Mouse (Mus musculus): ENCODE results near the gene Ins2. TPM values are rescaled to one million over a fixed set of nuclear protein-coding genes. Genes with fewer than 3 reads are reported as not detected.
A peak's percentile ranks its signal among the peaks of the same experiment; 100 is the strongest.

The Ins2 gene
- not detected in 2 replicates for polyA plus RNA-seq (2015; fragmentation: Nextera tagmentation; extraction: Ambion mirVana)

- DNase-seq (ENCODE audit: low spot score) (no peak), ATAC-seq (no peak)
- 68% methylated on average over 1 of the region's 1 CpGs for WGBS
- Histone ChIP-seq H3K9ac (replicated peaks; ENCODE audit: low read depth) (no peak within 1 kb of the TSS), H3K27ac (ENCODE audit: low read length) (no peak within 1 kb of the TSS), H3K4me1 (ENCODE audit: insufficient read depth, low read depth, low read length) (no peaks in the 10 kb centered on the region), H3K36me3 (ENCODE audit: insufficient read depth, low read length) (no peaks in the 10 kb centered on the region), H3K27me3 (replicated peaks; ENCODE audit: insufficient read depth, low read length) (no peaks in the 10 kb centered on the region), H3K9me3 (ENCODE audit: low read length) (no peaks in the 10 kb centered on the region), H3K4me2 (replicated peaks; ENCODE audit: low read depth, low read length) (no peak within 1 kb of the TSS), H3K4me3 (ENCODE audit: low read depth, low read length) (no peak within 1 kb of the TSS)
- TF ChIP-seq EP300 (IDR thresholded peaks at IDR 0.05) (no peak), CTCF (IDR thresholded peaks at IDR 0.05) (no peak)
Measured at GRCm38 (mm10) chr7:142743281-142743680, at the start of gene Ins2. Gene Ins2 (minus strand): TSS chr7:142743381.

DNA sequence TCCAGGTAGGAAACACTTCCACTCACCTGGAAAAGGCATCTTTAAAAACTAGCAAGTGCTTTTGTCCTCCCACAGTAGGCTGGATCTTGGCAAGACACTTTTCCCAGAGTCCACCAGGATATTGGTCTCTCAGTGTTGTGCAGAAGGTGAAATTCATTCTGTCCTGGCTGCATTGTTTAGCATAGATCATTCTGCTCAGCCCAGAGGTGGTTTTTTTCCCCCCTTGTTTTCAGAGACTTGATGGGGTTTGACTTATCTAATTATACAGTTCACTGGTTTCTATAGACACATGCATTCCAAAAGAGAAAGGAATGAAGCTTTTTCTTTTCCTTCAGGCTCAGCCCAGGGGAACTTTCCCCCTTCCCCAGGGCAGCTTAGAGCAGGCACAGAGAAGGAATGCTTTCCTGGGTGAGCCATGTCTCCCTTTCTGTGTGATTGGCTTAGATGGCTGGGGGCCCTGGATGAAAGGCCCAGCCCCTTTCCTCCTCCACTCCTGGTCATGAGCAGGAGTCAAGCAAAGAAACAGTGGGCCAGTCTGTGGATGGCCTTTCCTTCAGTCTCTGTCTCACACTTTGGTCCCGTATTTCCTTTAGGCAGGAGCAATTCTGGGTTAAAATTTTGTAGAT is 49.6 kb upstream of the Ins2 start:
- no peak overlapping the region for H3K27ac ChIP-seq (ENCODE audit: low read length)
- TF ChIP-seq CTCF (IDR thresholded peaks at IDR 0.05) (no peak), EP300 (IDR thresholded peaks at IDR 0.05) (no peak)

GRCm38 (mm10) chr7:142789667-142790066 is 46.5 kb upstream of the Ins2 start:
- H3K4me3 ChIP-seq (ENCODE audit: low read depth, low read length) = no peak overlapping the region
- TF ChIP-seq EP300 (IDR thresholded peaks at IDR 0.05) (no peak), CTCF (IDR thresholded peaks at IDR 0.05) (no peak)
- no peaks in the 10 kb centered on the region for H3K36me3 ChIP-seq (ENCODE audit: insufficient read depth, low read length)
- no peak overlapping the region for H3K9ac ChIP-seq (replicated peaks; ENCODE audit: low read depth)
- ATAC-seq (no peak), DNase-seq (ENCODE audit: low spot score) (no peak)
- no peak overlapping the region for H3K4me2 ChIP-seq (replicated peaks; ENCODE audit: low read depth, low read length)
- H3K4me1 ChIP-seq (ENCODE audit: insufficient read depth, low read depth, low read length) = no peaks in the 10 kb centered on the region
- no peaks in the 10 kb centered on the region for H3K9me3 ChIP-seq (ENCODE audit: low read length)
- H3K27me3 ChIP-seq (replicated peaks; ENCODE audit: insufficient read depth, low read length) = no peaks in the 10 kb centered on the region
- H3K27ac ChIP-seq (ENCODE audit: low read length) = no peak overlapping the region
- WGBS = 66% methylated on average over 9 of the region's 9 CpGs

More for the DNA sequence above, 49.6 kb upstream of the Ins2 start:
- ATAC-seq = no peak
- DNase-seq (ENCODE audit: low spot score) = no peak
- no peaks in the 10 kb centered on the region for H3K27me3 ChIP-seq (replicated peaks; ENCODE audit: insufficient read depth, low read length)
- no peak overlapping the region for H3K4me3 ChIP-seq (ENCODE audit: low read depth, low read length)
- no peaks in the 10 kb centered on the region for H3K9me3 ChIP-seq (ENCODE audit: low read length)
- H3K9ac ChIP-seq (replicated peaks; ENCODE audit: low read depth) = no peak overlapping the region
- no peaks in the 10 kb centered on the region for H3K4me1 ChIP-seq (ENCODE audit: insufficient read depth, low read depth, low read length)
- WGBS = 65% methylated on average over 1 of the region's 1 CpGs
- H3K4me2 ChIP-seq (replicated peaks; ENCODE audit: low read depth, low read length) = no peak overlapping the region
- H3K36me3 ChIP-seq (ENCODE audit: insufficient read depth, low read length) = no peaks in the 10 kb centered on the region

DNA sequence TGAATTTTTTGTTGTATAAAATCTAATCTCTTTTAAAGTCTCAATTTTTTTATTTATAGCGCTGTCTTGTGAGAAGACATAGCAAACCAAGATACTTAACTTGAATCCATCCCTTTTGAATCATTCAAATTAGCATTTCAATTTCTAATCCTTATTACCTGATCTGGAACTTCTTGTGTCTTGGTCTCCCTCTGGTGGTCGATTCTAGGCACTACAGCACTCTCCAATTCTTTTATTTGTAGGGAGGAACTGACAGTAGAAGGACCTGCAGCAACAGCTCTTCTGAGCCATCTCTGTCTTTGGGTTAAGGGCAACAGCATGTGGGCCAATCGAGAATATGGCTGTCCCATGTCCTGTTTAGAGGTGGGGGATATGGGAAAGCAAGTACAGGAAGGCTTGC is 5.4 kb downstream of the Ins2 start:
- TF ChIP-seq CTCF (IDR thresholded peaks at IDR 0.05) (peak; percentile 75), EP300 (IDR thresholded peaks at IDR 0.05) (no peak)
- DNase-seq (ENCODE audit: low spot score) (peak; percentile 57), ATAC-seq (no peak)
- Histone ChIP-seq H3K36me3 (ENCODE audit: insufficient read depth, low read length) (no peaks in the 10 kb centered on the region), H3K27me3 (replicated peaks; ENCODE audit: insufficient read depth, low read length) (no peaks in the 10 kb centered on the region), H3K4me2 (replicated peaks; ENCODE audit: low read depth, low read length) (no peak overlapping the region), H3K9me3 (ENCODE audit: low read length) (no peaks in the 10 kb centered on the region), H3K27ac (ENCODE audit: low read length) (no peak overlapping the region), H3K4me1 (ENCODE audit: insufficient read depth, low read depth, low read length) (no peaks in the 10 kb centered on the region), H3K9ac (replicated peaks; ENCODE audit: low read depth) (no peak overlapping the region), H3K4me3 (ENCODE audit: low read depth, low read length) (no peak overlapping the region)
- 8% methylated on average over 3 of the region's 3 CpGs for WGBS

DNA sequence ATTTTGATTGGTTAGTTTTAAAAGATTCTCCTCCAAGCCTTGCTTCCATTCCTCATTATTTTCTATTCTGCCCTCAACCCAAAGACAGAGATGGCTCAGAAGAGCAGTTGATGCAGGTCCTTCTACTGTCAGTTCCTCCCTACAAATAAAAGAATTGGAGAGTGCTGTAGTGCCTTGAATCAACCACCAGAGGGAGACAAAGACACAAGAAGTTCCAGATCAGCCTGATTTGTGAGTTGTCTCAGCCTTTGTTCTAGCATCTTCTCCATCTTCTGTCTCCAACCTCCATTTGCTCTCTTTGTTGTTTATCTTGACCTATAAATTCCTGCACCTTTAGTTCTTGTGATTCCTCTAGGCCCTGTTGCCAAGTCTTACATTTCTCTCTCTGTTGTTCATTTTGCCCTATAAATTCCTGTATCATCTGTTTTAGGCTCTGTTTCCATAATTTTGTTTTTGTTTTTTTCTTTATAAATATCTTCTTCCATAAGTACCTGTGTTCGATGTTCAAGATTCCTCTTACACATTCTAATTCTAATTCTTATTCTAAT is 6.2 kb downstream of the Ins2 start:
- peak; percentile 70 for DNase-seq (ENCODE audit: low spot score)
- ATAC-seq = no peak

GRCm38 (mm10) chr7:142725973-142726372 is 17.2 kb downstream of the Ins2 start:
- no peak for DNase-seq (ENCODE audit: low spot score)
- no peaks in the 10 kb centered on the region for H3K36me3 ChIP-seq (ENCODE audit: insufficient read depth, low read length)

More for the DNA sequence above, 6.2 kb downstream of the Ins2 start:
- H3K36me3 ChIP-seq (ENCODE audit: insufficient read depth, low read length) = no peaks in the 10 kb centered on the region
- no peaks in the 10 kb centered on the region for H3K9me3 ChIP-seq (ENCODE audit: low read length)
- no peaks in the 10 kb centered on the region for H3K4me1 ChIP-seq (ENCODE audit: insufficient read depth, low read depth, low read length)
- TF ChIP-seq EP300 (IDR thresholded peaks at IDR 0.05) (no peak), CTCF (IDR thresholded peaks at IDR 0.05) (peak; percentile 87)
- H3K9ac ChIP-seq (replicated peaks; ENCODE audit: low read depth) = no peak overlapping the region
- no peaks in the 10 kb centered on the region for H3K27me3 ChIP-seq (replicated peaks; ENCODE audit: insufficient read depth, low read length)
- no peak overlapping the region for H3K4me2 ChIP-seq (replicated peaks; ENCODE audit: low read depth, low read length)
- H3K4me3 ChIP-seq (ENCODE audit: low read depth, low read length) = no peak overlapping the region
- H3K27ac ChIP-seq (ENCODE audit: low read length) = no peak overlapping the region
- WGBS = 46% methylated on average over 1 of the region's 1 CpGs

More at GRCm38 (mm10) chr7:142725973-142726372, 17.2 kb downstream of the Ins2 start:
- H3K9ac ChIP-seq (replicated peaks; ENCODE audit: low read depth) = no peak overlapping the region
- no peak for ATAC-seq
- H3K4me3 ChIP-seq (ENCODE audit: low read depth, low read length) = no peak overlapping the region
- H3K27ac ChIP-seq (ENCODE audit: low read length) = no peak overlapping the region
- no peaks in the 10 kb centered on the region for H3K27me3 ChIP-seq (replicated peaks; ENCODE audit: insufficient read depth, low read length)
- H3K4me2 ChIP-seq (replicated peaks; ENCODE audit: low read depth, low read length) = no peak overlapping the region
- H3K9me3 ChIP-seq (ENCODE audit: low read length) = no peaks in the 10 kb centered on the region
- peak; percentile 50 for TF ChIP-seq CTCF (IDR thresholded peaks at IDR 0.05)
- TF ChIP-seq EP300 (IDR thresholded peaks at IDR 0.05) = no peak
- 58% methylated on average over 3 of the region's 3 CpGs for WGBS
- H3K4me1 ChIP-seq (ENCODE audit: insufficient read depth, low read depth, low read length) = no peaks in the 10 kb centered on the region

All from lung, postnatal 0 days (tissue).